Mouse (Mus musculus) fibroblast of lung, adult 2 months (primary cell): ENCODE measurements around the gene Maats1.
"Not testable (repeated sequence)": the region's sequence is repeated elsewhere in the genome, so short reads cannot be mapped to it uniquely, and the experiment has no call there.

Experiments used
- DNase-seq: peaks from one replicate; pipeline ENCODE4 v3.0.0-alpha.2; 2011; ENCODE audit warnings: low read depth

Maats1 gene

GRCm38 (mm10) chr16:38348217-38348761, 6.3 kb upstream of the Maats1 start:
- DNase-seq, result no peak

- DNase-seq, result no peak
Observed at GRCm38 (mm10) chr16:38347588-38347987, 5.6 kb upstream of the Maats1 start.

- peak; percentile 90 for DNase-seq
Observed at GRCm38 (mm10) chr16:38346529-38347325, 4.8 kb upstream of the Maats1 start, which contains the start of the genes Cox17 and Gm21987. Gene Cox17, plus strand, starts transcription at chr16:38346991. Gene Gm21987, plus strand, starts transcription at chr16:38347040.

DNA sequence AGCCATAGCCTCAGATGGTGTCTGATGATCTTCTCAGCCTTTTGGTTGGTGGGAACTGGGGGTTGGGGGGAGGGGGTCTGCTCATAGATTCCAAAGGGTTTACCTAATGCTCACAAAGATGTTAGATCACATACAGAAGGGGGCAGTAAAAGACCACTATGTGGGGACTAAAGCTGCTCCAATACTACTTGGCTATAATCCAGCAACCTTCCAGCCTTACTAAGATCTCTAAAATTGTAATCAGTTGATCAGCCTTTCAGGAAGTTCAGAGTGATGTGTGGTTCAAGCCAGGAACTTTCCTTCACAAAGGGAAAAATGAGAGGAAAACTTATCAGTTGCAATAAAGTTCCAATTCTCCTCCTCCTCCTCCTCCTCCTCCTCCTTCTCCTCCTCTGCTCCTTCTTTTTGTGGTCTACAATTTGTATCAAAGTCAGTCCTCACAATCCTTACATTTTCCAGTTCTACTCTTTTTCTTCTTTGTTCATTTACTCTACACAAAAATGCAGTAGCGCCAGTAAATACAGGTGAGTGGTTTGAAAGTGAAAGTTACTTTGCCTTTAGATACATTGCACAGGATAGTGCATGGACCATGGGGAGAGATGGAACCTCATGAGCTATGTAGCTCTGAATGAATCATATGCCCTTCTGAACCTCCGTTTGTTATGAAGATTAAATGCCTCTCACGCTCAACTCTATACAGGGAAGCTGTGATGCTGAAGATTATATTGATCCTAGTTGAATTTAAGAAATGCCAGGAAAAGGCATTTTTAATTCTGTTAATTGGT, 3.2 kb upstream of the Maats1 start:
- DNase-seq, result peak; percentile 13

DNA sequence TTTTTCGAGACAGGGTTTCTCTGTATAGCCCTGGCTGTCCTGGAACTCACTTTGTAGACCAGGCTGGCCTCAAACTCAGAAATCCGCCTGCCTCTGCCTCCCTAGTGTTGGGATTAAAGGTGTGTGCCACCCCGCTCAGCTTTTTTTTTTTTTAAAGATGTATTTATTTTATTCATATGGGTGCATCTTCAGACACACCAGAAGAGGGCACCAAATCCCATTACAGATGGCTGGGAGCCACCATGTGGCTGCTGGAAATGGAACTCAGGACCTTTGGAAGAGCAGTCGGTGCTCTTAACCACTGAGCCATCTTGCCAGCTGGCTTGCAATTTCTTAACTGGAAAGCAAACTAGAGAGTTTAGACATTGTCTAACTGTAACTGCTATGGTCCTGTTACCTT, 3.9 kb downstream of the Maats1 start:
- DNase-seq, result not testable (repeated sequence)

DNA sequence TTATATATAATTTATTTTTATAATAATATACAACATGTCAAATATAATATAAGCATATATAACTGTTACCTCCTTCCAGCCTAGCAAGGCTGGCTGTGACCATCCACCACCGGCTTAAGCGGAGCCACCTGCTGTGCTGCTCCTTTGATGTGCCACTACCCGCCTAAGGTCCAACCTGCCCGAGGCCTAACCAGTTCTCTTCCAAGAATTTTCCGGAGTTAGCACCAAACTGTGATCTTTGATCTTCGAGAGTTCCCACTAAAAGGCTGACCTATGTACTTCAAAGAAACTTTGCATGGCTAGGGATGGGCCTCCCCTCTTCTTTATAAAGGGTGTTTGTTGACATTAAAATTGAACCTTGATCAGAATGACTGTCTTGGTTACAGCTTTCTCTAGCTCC, 7.5 kb downstream of the Maats1 start:
- no peak for DNase-seq

- no peak for DNase-seq
Observed at GRCm38 (mm10) chr16:38329340-38329739, 12.6 kb downstream of the Maats1 start.

- no peak for DNase-seq
Observed at GRCm38 (mm10) chr16:38326778-38327397, 15.1 kb downstream of the Maats1 start.

- DNase-seq, result no peak
Observed at GRCm38 (mm10) chr16:38324311-38324710, 17.6 kb downstream of the Maats1 start.

GRCm38 (mm10) chr16:38321452-38321935, 20.4 kb downstream of the Maats1 start:
- DNase-seq, result peak; percentile 24

DNA sequence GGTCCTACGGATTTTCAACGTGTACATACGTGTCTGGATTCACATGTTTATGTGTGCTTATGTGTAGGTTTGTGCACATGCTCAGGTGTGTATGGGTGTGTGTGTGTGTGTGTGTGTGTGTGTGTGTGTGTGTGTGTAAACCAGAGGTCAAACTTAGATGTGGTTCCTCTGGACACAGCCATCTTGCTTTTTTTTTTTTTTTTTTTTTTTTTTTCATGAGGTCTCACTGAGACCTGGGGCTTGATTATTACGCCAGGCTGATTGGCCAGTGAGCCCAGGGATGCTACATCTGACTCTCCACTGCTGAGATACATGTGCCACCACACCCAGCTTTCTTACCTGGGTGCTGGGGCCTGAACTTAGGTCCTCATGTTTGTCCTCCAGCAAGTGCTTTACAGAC, 22.9 kb downstream of the Maats1 start:
- no peak for DNase-seq

GRCm38 (mm10) chr16:38318492-38318891, 23.5 kb downstream of the Maats1 start:
- no peak for DNase-seq

DNA sequence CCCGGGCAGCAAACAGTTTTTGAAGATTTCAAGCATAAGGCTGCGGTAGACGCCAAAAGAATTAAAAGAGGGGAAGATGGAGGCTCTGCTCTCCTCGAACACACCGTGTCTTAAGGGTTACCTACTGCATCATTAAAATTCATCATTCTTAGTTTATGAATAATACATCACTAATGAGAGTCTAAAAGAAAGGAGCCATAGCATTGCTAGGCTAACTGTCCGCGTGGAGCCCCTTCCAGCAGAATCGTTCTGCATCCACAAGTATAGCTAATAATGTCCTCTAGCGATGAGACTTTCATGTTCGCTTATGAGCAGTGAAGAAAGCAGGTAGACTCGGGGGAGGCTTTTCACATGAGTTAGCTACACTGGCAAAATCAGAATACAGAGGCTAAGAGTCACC, 33.7 kb downstream of the Maats1 start:
- DNase-seq, result no peak

DNA sequence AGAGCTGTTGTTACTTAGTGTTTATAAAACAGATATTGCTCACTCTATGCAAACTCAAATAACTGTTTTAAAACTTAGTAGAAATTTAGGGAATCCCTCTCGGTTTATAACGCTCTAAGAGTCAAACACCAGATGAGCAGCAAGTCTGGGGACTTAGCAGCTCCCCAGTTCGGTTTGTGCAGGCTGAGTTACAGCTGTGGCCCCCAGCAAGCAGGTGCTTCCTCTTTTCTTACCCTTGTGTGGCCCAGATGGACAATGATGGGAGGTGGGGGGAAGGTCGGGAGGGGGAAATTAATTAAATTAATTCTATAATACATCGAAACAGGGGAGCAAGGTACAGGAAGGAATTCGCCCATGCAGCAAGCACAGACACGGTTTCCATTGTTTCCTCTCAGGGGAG, 34.3 kb downstream of the Maats1 start:
- DNase-seq, result no peak

DNA sequence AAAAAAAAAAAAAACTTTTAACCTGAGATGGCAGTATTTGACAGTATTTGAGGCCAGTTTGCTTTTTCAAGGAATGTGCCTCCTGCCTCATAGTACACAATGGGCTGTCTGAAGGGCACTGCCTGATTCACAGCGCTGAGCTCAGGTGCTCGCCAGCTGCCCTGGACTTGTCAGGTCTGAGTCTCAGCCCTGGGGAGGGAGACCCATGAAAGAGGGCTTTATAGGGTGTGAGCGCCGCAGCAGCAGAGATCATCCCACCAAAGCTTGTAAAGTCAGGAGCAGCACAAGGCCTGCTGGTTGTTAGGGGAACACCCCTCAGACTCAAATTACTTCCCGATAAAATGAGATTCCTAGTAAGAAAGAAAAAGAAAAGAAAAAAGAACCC, 34.7 kb downstream of the Maats1 start:
- DNase-seq, result no peak

DNA sequence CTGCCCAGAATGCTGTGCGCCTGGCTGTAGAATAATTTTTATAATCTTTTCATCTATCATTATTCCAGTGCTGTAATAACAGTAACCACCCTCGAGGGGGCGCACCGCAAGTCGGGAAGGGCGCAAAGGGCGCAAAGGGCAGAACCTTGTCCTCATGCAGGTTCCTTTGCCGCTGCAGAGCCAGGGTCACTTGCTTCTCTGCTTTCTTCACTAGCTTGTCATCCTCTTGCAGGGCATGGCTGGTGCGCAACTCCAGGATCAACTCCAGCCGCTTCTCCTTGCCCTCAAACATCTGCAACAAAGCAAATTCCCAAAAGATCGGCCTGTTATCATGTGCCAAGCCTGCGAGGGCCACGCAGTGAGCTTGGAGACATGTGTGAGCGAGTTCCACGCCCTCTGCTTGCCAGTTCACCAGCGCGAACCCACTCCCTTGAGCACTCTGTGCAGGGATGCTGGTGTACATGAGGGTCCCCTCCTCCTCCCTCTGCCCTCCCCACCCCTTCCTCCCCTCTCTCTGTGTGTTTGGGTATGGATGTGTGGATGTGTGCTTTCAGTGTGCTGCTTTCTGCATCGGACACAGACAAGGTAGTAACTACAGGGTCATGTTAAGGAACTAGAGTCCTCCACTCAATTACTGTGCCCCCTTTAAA, 35.2 kb downstream of the Maats1 start:
- DNase-seq, result no peak

GRCm38 (mm10) chr16:38304460-38305194, 37.3 kb downstream of the Maats1 start:
- DNase-seq, result no peak

- DNase-seq, result no peak
Observed at GRCm38 (mm10) chr16:38302367-38302766, 39.6 kb downstream of the Maats1 start.

DNA sequence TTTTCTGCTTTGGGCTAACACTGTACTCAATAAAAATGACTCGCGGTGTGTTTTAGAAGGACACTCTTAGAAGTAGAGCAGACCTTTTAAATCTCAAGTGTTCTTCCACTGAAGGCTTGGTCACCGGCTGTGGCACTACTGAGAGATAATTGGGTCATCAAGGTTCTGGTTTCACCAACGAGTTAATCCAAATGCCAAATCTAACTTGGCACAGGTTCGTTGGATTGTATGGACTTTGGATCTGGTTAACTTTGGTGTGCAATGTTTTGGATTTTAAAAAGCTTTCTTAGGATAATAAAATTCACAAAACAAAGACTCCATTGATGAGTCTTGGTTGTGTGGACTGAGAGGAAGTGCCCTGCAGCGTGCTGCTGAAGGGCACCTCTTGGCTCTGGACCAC, 43.5 kb downstream of the Maats1 start:
- DNase-seq, result no peak

DNA sequence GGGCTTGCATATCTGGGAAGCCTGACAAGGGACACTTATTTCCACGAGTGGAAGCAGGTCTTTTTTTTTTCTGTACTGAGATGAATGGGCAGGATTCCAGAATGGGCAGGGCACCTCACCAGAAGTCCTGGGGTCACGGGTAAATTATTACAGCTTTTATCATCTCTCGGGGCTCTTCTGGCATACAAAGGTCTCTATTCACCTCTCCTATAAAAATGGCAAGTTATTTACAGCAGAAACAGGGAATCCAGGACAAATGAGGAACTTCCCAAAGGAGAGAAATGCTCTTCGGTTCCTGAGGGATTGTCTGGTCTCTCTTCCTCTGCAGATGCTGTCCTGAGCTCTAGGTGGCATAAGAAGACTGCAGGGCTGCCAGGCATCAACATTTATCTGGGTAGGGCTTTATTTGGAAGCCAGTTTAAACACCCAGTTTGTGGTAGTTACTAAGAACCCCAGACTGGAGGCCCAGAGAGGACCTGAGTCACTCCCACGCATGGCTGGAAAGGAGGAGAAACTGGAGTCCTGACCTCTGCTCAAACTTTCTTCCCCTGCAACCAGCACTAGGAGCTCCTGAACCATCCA, 46.5 kb downstream of the Maats1 start:
- DNase-seq, result peak; percentile 36
